Mouse (Mus musculus) urinary bladder, postnatal 25 days (tissue): ENCODE measurements around the gene Sp1.

Experiments
- DNase-seq: peaks from one replicate; pipeline ENCODE4 v3.0.0; 2022; ENCODE audit warnings: low spot score

Gene Sp1

DNA sequence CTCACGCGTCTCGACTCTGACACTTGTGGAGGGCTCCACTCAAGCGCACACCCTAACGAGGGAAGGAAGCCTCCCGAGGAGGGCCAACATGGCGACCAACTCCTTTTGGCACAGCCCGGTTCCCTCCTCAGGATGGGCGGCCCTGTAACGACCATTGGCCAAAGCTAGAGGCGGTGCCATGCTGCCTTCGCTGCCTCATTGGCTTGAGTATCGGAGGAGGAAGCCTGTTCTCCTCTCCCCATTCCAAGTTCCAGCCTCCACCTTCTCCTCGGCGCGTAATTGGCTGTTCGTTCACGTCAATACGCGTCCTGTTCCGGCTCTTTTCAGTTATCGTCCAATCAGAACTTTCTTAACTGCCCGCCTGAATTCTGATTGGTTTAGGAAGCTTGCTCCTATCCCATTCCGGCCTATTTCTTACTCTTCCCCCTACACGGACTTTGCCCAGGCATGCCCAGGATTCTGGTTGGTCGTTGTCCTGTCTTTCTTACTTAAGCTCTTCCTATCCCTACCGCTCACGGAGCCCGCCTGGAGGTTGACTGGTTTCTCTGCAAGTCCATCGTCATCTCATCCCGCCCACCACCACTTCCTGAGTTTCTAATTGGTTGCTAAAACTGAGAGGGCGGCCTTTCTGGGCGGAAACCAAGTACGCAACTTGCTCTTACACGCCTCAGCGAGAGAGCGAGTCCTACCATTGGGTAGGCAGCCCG lies at the start of gene Sp1:
Gene Sp1, plus strand, starts transcription at position 655 of the 707 bp plus-strand sequence.
- DNase-seq: peak; percentile 84

DNA sequence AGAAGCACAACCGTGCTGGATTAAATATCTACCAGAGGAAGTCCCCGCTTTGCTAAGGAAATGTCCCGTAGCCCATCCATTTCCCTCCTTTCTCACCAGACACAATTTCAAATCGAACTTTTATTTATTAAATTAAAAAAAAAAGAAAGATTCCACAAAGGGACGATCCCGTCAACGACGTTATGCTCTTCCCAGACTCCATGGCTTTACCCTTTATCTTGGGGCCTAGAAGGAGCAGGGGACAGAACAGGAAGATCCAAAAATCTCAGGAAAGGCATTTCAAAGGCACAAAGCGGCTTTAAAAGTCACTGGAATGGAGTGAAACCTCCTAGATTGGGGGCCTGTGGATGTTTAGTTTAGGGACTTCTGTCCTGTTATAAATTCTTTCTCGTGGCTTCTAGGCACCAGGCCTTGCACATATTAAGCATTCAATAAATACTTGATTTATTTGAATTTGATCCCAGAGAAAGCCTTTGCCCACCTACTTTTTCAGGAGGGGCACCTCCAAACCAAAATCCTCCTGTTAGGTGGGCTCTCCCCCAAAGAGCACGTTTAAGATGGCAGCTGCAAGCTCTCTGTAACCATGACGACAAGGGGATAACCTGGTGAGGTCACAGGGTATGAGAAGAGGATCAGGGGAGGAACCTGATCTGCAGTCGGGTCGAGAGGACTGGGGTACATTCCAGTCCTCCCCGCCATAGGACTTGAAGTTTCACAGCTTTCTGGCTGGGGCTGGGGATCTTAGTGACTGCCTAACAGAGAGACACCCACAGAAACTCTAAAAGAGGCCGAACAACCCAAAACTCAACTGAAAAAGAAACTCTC lies 49.2 kb upstream of the Sp1 start:
- DNase-seq: no peak

DNA sequence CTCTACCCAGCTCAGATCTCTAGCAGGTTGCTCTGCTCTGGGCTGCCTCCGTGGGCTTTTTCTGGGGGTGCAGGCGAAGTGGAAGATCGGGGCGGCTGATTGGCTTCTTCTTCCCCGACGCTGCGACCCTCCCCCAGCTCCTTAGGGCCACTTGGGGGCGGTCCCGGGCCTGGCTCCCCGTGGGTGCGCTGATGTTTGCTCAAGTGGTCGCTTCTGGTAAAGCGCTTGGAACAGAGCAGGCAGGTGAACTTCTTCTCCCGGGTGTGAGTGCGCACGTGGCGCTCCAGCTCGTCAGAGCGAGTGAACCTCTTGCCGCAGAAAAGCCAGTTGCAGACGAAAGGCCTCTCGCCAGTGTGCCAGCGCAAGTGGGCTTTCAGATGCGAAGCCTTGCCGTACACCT lies 47.8 kb upstream of the Sp1 start:
- DNase-seq: no peak

DNA sequence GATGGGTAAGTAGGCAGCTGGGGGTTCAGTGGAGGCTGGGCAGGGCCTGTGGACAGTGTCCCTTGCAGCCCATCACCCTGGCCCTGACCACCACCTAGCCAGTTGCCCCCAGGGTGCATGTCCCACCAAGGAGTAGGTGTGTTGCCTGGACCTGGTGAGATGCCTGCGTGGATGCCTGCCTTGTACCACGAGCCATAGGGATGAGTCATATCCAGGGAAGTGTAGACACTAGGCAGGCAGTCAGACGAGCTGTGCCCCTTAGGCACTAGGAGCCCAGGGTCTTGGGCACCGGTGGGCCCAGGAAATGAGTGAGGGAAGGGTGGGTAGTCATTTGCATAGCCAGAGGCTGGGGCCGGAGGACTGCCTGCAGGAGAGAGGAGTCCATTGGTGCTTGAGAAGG lies 47.1 kb upstream of the Sp1 start:
- DNase-seq: no peak

DNA sequence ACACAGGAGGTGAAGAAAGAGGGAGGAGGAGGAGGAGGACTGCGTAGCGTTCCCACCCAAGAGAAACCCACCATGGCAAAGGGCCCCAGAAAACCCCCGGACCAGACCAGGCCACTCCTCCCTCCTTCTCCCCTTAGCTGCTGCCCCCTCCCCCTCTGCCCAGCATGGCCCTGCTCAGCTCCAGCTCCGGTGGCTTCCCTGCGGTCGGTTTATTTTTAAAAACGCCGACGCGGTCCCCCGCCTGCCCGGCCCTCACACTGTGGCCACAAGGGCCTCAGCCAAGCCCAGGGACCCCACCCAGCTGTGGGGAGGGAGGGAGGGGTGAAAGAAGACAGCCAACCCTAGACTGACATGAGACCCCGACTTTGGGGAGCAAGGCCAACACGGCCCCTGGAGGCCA lies 43.3 kb upstream of the Sp1 start:
- DNase-seq: no peak

DNA sequence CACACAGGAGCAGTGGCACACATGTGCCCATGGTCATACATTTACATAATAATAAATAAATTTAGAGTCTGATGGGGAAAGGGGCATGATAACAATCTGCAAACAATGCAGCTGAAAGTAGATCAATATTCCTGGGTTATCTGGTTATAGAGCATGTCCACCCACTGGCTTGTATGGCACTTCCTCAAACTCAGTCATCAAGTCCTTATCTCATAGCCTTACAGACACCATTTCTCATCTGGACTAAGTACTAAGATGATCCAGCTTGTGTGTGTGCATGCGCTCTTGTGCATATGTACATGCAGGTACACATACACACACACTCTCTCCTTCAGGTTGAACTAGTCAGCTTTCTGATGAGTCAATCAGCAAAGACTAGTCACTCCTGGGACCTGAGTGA lies 41.3 kb upstream of the Sp1 start:
- no peak for DNase-seq

DNA sequence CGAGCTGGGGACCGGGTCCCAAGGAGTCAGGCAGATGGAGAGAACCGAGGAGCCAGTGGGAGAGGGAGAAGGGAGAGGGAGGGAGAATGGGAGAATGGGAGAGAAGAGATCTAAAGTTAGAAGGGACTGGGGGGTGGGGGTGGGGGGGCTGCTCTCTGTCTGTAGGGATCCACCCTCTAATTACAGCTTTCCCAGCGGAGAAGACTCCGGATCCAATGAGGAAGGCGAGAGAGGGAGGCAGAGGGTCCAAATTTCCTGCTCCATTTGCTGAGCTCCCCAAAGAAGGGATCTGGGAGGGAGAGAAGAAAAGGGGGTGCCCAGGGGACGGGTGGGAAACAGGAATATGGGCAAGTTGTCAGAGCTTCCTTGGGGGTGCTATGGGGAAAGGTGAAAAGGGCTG lies 39.7 kb upstream of the Sp1 start:
- no peak for DNase-seq

DNA sequence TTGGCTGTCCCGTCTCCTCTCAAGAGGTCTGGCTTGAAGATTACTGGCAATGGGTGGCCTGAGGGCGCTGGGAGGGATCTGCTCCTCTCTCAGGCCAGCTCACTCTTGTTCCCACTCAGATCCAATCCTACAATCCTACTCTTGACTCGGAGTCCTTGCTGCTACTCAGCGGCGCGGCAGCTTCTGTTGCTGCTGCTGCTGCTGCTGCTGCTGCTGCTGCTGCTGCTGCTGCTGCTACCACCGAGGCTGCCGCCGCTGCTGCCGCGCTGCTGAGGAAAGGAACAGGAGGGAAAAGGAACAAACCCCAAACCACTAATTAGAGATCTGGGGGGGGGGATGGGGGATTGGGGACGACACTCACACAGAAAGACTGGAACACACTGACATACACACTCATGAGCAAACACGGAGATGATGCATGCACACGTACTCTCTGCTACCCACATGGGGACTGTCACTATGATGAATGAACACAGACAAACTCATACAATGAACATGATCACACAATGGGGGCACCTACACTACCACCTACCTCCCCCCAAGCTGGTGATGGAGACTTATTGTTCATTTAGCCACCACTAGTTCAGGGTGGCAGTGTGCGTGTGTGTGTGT lies 39.1 kb upstream of the Sp1 start, which contains the start of gene Sp7:
Gene Sp7, minus strand, starts transcription at position 450 of the 612 bp plus-strand sequence.
- no peak for DNase-seq

DNA sequence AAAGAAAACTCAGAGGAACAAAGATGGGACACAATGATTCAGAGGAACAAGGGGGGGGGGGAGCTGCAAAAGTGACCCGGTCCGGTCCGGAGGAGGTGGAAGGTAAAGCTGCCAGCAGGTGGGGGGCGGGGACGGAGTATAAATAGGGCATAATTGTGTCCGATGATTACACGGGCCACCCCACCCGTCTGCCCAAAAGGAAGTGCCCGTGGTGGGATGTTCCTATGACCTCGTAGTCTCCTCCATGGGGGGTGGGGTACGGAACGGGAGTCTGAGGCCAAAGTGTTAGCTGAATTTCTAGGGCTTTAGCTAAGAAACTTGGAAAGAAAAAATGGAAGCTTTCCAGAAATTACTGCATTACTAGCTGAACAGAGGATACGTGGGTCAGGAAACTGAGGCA lies 36.0 kb upstream of the Sp1 start:
- DNase-seq: no peak

DNA sequence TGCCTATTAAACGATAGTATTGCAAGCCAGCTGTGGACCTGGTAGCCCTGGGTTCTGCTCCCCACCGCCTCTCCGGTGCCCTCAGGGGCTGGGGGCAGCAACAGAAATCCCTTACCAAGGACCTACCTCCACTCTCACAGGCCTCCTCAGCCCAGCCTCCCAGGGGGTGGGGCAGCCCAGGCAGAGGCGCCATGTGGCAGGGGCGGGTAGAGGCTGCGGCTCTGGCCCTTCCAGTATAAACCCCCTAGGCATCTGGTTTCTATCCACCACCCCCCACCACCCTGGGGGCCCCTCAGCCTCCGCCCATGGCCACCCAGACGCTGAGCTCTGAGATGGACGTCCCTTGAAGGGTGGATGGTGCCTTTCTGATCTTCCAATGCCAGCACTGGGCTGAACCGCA lies 35.2 kb upstream of the Sp1 start:
- DNase-seq: no peak

DNA sequence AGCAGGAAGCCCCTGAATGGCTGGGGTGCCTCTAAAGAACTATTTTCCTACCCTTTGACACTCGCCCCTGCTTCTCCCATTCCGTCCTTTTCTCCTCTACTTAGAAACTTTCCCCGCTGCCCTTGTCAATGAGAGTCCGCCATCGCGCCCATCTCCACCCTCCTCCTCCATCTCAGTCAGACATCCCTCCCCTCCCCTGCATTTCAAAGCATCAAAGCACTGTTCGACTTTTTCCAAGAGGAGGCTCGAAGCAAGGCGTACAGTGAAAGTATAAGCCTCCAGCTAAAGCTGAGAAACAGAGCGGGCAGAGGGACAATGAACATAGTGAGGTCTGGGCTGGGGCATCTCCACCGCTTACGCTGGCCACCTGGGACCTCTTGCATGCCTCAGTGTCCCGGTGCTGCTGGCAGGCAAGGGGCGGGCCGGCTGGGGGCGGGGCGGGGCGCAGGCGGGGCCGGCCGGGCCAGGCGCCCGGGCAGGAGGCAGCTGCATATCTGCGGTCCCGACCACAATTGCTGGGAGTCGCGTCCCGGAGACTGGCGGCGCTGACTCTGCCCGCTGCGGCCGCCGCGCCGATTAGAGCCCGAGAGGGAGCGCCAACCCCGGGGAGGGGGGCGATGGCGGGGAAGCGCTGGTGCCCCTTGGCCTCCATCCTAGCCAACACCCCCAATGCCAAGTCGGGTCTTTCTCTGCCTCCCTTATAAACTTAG lies 29.3 kb upstream of the Sp1 start:
- peak; percentile 29 for DNase-seq

DNA sequence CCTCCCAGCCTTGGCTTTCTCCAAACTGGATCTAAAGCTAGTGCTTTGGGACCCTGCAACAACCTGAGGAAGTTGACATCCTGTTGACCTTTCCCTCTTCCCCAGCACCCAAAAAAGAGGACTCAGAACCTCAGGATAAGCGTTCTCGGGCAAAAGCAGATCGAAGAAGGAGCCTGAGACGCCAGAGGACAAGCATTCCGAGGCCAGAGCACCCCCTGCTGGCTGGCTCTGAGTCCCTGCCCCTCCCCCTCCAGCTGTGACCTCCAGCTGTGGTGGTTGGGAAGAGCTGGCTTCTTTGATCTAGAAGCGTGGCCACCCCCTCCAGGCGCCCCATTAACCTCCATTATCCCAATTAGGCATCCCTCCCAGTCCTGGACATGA lies 28.8 kb upstream of the Sp1 start:
- peak; percentile 86 for DNase-seq

DNA sequence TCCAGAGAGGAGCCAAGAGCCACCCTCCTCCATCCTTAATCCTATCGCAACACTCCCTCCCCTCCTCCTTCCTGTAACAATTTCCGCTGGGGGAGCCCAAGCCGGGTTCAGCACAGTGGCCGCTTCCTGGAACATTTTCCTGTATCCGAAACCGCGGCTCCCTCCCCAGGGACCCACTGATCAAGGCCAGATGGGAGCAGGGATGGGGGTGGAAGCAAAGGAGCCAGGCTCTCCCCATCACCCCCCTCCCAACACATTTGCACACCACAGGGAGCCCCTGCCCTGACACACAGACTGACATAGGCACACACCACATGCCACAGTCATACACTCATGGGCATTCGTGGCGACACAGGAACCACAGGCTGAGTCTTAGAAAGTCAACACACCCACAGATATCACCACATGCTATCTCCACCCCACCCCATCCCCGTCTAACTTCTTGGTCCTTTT lies 28.1 kb upstream of the Sp1 start:
- no peak for DNase-seq

DNA sequence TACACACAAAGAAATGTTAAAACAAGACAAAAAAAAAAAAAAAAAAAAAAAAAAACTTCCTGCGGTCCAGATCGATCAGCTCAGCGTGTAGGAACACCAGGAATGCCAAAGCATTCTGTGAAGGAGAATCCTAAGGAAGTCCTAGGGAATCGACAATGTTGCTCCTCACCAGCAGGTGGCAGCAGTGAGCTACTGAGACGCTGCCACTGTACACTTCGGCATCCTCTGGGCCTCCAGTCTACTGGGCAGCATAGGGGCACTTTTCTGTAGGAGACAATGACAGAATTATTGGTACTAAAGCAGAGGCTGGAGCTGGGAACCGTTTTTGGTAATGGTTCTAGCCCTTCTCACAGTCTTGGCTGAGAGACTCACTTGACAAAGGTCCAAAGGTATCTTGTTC lies 24.4 kb upstream of the Sp1 start:
- DNase-seq: peak; percentile 89

DNA sequence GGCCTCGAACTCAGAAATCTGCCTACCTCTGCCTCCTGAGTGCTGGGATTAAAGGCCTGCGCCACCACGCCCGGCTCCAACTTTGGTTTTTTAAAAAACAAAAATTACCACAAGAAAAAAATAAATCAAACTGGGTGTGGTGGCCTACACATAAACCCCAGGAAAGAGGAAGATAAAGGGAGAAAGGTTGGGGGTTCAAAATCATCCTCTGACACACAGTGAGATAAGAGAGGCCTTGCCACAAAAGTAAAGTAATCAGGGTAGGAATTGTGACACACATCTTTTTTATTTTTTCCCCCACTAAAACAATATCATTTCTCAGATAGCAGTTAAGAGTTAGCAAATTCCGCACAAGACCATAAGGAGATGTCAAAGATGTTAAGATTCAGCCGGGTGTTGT lies 22.3 kb upstream of the Sp1 start:
- DNase-seq: no peak

DNA sequence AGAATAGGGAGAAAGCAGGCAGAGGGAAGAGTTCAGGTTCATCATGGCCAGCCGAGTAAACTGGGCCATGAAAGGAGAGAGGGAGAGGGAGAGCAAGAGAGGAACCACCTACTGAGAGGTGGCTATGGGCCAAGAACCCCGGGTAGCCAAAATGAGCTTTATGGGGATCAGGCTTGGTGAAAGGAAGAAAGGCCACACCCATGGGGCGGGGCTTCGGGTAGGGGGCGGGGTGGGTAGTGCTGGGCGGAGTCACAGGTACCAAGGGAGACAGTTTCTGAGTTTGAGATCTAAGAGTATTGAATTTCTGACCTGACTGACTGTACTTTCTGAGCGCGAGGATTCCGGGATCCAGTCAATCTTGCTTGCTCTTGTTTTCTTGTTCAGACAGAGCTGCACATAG lies 19.3 kb upstream of the Sp1 start:
- no peak for DNase-seq

DNA sequence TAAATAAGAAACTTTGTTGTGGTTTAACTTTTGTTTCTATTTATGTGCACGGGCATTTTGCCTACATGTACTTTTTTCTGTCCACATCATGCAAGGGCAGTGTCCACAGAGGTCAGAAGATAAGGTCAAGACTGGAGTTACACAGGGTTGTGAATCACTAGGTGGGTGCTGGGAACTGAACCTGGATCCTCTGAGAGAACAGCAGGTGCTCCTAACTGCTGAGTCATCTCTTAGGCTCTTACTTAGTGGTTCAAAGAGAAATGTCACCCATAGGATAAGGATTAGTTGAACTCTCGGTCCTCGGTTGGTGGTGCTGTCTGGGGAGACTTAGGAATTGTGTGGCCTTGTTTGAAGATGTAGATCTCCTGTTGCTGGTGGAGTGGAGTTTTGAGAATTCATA lies 17.0 kb upstream of the Sp1 start:
- DNase-seq: no peak

DNA sequence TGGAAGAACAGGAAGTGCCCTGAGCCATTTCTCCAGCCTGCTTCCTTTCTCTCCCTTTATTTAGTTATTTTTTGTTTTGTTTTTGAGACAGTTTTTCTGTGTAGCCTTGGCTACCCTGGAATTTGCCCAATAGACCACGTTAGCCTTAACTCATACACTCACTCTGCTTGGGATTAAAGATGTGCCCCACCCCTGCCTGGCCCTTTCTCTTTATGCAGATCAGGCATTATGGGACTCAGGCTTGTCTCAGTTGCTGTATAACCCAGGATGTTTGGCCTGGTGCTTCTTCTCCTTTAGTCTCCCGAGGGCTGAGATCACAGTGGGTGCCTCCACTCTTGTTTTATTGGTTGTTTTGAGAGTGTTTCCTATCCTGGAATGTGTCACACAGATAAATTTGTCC lies 13.4 kb upstream of the Sp1 start:
- no peak for DNase-seq

DNA sequence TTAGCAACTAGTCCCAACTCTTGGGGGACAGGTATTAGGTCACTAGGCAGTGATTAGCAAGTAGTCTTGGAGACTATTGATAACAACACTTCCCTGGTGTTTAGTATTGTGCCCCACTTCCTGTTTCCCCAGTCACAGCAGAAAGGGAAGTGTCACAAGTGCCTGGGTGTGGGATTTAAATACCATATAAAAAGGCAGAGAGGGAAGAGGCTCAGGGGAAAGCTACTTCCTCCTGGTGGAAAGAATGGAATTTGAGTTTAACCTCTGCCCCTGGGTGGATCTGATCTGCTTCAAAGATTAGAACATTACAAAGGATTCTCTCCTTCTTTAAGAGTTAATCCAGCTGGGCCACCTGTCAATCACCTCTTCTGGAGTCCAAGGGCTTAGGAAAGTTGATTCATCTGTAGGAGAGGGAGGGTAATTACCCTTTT lies 12.3 kb upstream of the Sp1 start:
- no peak for DNase-seq

DNA sequence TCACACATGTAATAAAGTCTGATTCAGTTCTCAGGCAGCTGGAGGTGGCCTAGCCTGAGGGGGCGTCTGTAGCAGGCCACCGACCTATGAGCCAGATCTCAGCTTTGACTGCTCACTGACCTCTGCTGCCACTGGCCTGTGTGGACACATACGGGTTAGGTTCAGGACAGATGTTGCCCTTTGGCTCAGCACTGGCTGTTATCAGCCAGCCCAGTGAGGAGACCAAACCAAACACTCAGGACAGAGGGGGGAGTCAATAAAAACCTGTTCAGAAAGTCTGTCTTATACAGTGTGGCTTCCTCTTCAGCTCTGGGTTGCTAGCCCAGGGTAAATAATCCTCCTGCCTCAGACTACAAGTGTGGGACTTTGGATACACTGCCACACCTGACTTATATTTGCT lies 10.9 kb upstream of the Sp1 start:
- DNase-seq: no peak

DNA sequence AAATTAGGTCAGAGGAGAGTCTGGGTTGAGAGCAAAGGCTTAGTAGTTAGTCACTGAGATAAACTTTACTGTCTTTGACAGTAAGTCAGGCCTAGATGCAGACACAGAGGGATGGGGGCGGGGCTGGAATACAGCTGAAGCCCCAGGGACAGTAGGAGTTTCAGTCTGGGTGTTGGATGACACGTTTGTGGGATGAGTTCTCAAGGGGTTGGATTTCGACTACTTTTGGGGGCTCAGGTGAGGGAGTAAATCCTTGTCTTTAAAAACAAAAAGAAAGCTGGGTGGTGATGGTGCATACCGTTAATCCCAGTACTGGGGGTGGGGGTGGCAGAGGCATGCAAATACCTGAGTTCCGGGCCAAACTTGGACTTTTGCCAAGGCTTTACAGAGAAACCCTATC lies 7.3 kb upstream of the Sp1 start:
- DNase-seq: no peak
